In genomic region chr14:14309416-14309815, GRCm38 (mm10) we compare ENCODE assay signal across 21 mouse cellular contexts. TPM values are rescaled to one million over a fixed set of nuclear protein-coding genes. Genes with fewer than 3 reads are reported as not detected.
DNase-seq lines count a peak whose midpoint lies in the region; ATAC-seq and TF ChIP-seq lines count a peak whose summit lies in the region.
"Had no signal": no experiment of that assay in that cellular context is flagged by ENCODE, and none has a peak within 500 bp of the region (broad histone marks: within the 10 kb centered on the region; RNA-seq: fewer than 3 reads in every experiment).

No protein-coding gene starts in this region.

- no peaks in the 10 kb centered on the region for H3K27me3 ChIP-seq in heart, embryonic 16.5 days (ENCODE audit: control insufficient read depth, insufficient read depth, low read length)
- H3K27me3 ChIP-seq in midbrain, embryonic 12.5 days: no peaks in the 10 kb centered on the region
- no peaks in the 10 kb centered on the region for H3K27me3 ChIP-seq in midbrain, postnatal 0 days (ENCODE audit: insufficient read depth, low read length)
- H3K27me3 ChIP-seq in limb, embryonic 14.5 days (ENCODE audit: control insufficient read depth, insufficient read depth, low read length): no peaks in the 10 kb centered on the region
- H3K27me3 ChIP-seq: neural tube, embryonic 12.5 days had no signal

- DNase-seq in cerebellum, postnatal 36 days: peak; percentile 8 to 21
- no peak for DNase-seq in cerebellum, postnatal 4 days (ENCODE audit: low spot score in 2 of 2)
- no peak for DNase-seq in heart, postnatal 4 days
- DNase-seq in midbrain, postnatal 0 days (ENCODE audit: low spot score): no peak
- DNase-seq in limb, embryonic 14.5 days (ENCODE audit: low spot score): no peak
- DNase-seq in urinary bladder, adult 2 months (ENCODE audit: low spot score): no peak
- DNase-seq: adrenal gland, postnatal 25 days; heart, adult 11 months; liver; lung, adult 18-20 months; midbrain, embryonic 14.5 days had no signal

- no peaks in the 10 kb centered on the region for H3K4me1 ChIP-seq in heart, embryonic 16.5 days (ENCODE audit: control insufficient read depth, insufficient read depth, low read length)
- no peaks in the 10 kb centered on the region for H3K4me1 ChIP-seq in midbrain, embryonic 12.5 days
- no peaks in the 10 kb centered on the region for H3K4me1 ChIP-seq in midbrain, postnatal 0 days (ENCODE audit: insufficient read depth, low read length)
- no peaks in the 10 kb centered on the region for H3K4me1 ChIP-seq in limb, embryonic 14.5 days (ENCODE audit: control insufficient read depth, insufficient read depth, low read length)
- H3K4me1 ChIP-seq: neural tube, embryonic 12.5 days had no signal

- no peaks in the 10 kb centered on the region for H3K9me3 ChIP-seq in heart, embryonic 16.5 days (replicated peaks; ENCODE audit: control insufficient read depth, low read length)
- H3K9me3 ChIP-seq in midbrain, embryonic 12.5 days: no peaks in the 10 kb centered on the region
- H3K9me3 ChIP-seq in midbrain, postnatal 0 days (ENCODE audit: low read length): no peaks in the 10 kb centered on the region
- H3K9me3 ChIP-seq in limb, embryonic 14.5 days (ENCODE audit: control insufficient read depth, low read length): no peaks in the 10 kb centered on the region
- H3K9me3 ChIP-seq: G1E; neural tube, embryonic 12.5 days had no signal

- peak overlapping the region; percentile 36 for H3K4me2 ChIP-seq in heart, embryonic 16.5 days (ENCODE audit: low read depth, low read length)
- 0 out of 2 replicates have a peak overlapping the region, but pooled peaks have one; percentile 9 for H3K4me2 ChIP-seq in midbrain, embryonic 12.5 days (replicated peaks)
- no peak overlapping the region for H3K4me2 ChIP-seq in midbrain, postnatal 0 days (ENCODE audit: low read depth, low read length, poor library complexity, severe bottlenecking)
- H3K4me2 ChIP-seq in limb, embryonic 14.5 days (replicated peaks; ENCODE audit: low read depth, low read length, severe bottlenecking): 0 out of 2 replicates have a peak overlapping the region, but pooled peaks have one; percentile 15
- H3K4me2 ChIP-seq: hindbrain, embryonic 14.5 days had no signal

- H3K4me3 ChIP-seq in heart, embryonic 16.5 days (ENCODE audit: low read length): 0 out of 2 replicates have a peak overlapping the region, but pooled peaks have one; percentile 16
- no peak overlapping the region for H3K4me3 ChIP-seq in midbrain, embryonic 12.5 days
- H3K4me3 ChIP-seq in midbrain, postnatal 0 days (ENCODE audit: low read depth, low read length): no peak overlapping the region
- H3K4me3 ChIP-seq in limb, embryonic 14.5 days (replicated peaks; ENCODE audit: low read length): no peak overlapping the region; the same call in 1 of the 2 replicates
- H3K4me3 ChIP-seq: layer of hippocampus, adult 2 months; neural tube, embryonic 12.5 days had no signal

- TF ChIP-seq POLR2A in limb, embryonic 14.5 days (IDR thresholded peaks at IDR 0.05; ENCODE audit: borderline replicate concordance, extremely low read depth, insufficient read depth, insufficient read length): no peak

- no peak overlapping the region for H3K9ac ChIP-seq in heart, embryonic 16.5 days (ENCODE audit: low read length)
- H3K9ac ChIP-seq in midbrain, embryonic 12.5 days (replicated peaks): no peak overlapping the region
- no peak overlapping the region for H3K9ac ChIP-seq in midbrain, postnatal 0 days (replicated peaks; ENCODE audit: low read length, poor library complexity, severe bottlenecking)
- H3K9ac ChIP-seq in limb, embryonic 14.5 days (ENCODE audit: low read depth, low read length, severe bottlenecking): no peak overlapping the region
- H3K9ac ChIP-seq: hindbrain, embryonic 14.5 days; neural tube, embryonic 12.5 days had no signal

- no peak overlapping the region for H3K27ac ChIP-seq in heart, embryonic 16.5 days (ENCODE audit: low read length)
- no peak overlapping the region for H3K27ac ChIP-seq in midbrain, embryonic 12.5 days (replicated peaks)
- H3K27ac ChIP-seq in midbrain, postnatal 0 days (ENCODE audit: low read depth, low read length): no peak overlapping the region
- H3K27ac ChIP-seq in limb, embryonic 14.5 days (replicated peaks; ENCODE audit: low read depth, low read length): no peak overlapping the region
- H3K27ac ChIP-seq: hindbrain, embryonic 14.5 days; layer of hippocampus, adult 2 months; neural tube, embryonic 12.5 days had no signal

- no peak for TF ChIP-seq CTCF in midbrain, postnatal 0 days (IDR thresholded peaks at IDR 0.05)

- H3K36me3 ChIP-seq in heart, embryonic 16.5 days (ENCODE audit: control insufficient read depth, insufficient read depth): no peaks in the 10 kb centered on the region
- H3K36me3 ChIP-seq in midbrain, embryonic 12.5 days: no peaks in the 10 kb centered on the region
- no peaks in the 10 kb centered on the region for H3K36me3 ChIP-seq in midbrain, postnatal 0 days (ENCODE audit: insufficient read depth, low read length)
- no peaks in the 10 kb centered on the region for H3K36me3 ChIP-seq in limb, embryonic 14.5 days (ENCODE audit: control insufficient read depth, insufficient read depth, low read length)
- H3K36me3 ChIP-seq: G1E; neural tube, embryonic 12.5 days had no signal

- WGBS in heart, embryonic 16.5 days: 43% methylated on average over 14 of the region's 14 CpGs
- 67% methylated on average over 14 of the region's 14 CpGs for WGBS in midbrain, embryonic 12.5 days
- 61% methylated on average over 14 of the region's 14 CpGs for WGBS in midbrain, postnatal 0 days
- 53% methylated on average over 13 of the region's 14 CpGs for WGBS in limb, embryonic 14.5 days

- ATAC-seq in heart, embryonic 16.5 days (replicated peaks; ENCODE audit: extremely low read depth, insufficient read depth, low FRiP score): no peak
- ATAC-seq in midbrain, embryonic 12.5 days (ENCODE audit: low FRiP score, low read depth): no peak
- ATAC-seq in midbrain, postnatal 0 days (ENCODE audit: low FRiP score): no peak
- no peak for ATAC-seq in limb, embryonic 14.5 days (ENCODE audit: low FRiP score, low read depth)
- ATAC-seq: forebrain, embryonic 14.5 days had no signal

RNA-seq across cellular contexts. Expression of gene Olfr31, which starts 13.2 kb away (rescaled TPM):
- not detected in 2 replicates for polyA plus RNA-seq in heart, embryonic 16.5 days (2015; fragmentation: Nextera tagmentation; extraction: Ambion mirVana)
- under 1 TPM in 1 of 2 experiments, not detected in 1; 0.07 TPM for total RNA-seq in heart, postnatal 4 days (2021)
- polyA plus RNA-seq in midbrain, embryonic 12.5 days (2016; fragmentation: Nextera tagmentation; extraction: Ambion mirVana): not detected in 2 replicates
- total RNA-seq in midbrain, postnatal 0 days (2014; rRNA removed): not detected in 2 replicates
- 0.12 TPM in 1 of 2 replicates, not detected in the other for polyA plus RNA-seq in midbrain, postnatal 0 days (2015; fragmentation: Nextera tagmentation; extraction: Ambion mirVana)
- not detected in 2 replicates for polyA plus RNA-seq in limb, embryonic 14.5 days (2012; rRNA removed)
- not detected in 2 replicates for polyA plus RNA-seq in limb, embryonic 14.5 days (2014; fragmentation: Nextera tagmentation; extraction: Ambion mirVana)
- not detected in 2 replicates for polyA plus RNA-seq in urinary bladder, adult 2 months (2012; rRNA removed)
- total RNA-seq: adrenal gland, postnatal 25 days; layer of hippocampus, adult 2 months; left cerebral cortex, adult 18-20 months had no signal
- polyA plus RNA-seq: cortical plate, adult 2 months; forebrain, embryonic 14.5 days; G1E; hindbrain, embryonic 14.5 days; kidney, embryonic 14.5 days; neural tube, embryonic 12.5 days had no signal

RNA-seq across cellular contexts. Expression of gene Il3ra, which starts 36.7 kb away (rescaled TPM):
- 4.7 and 6.9 TPM in 2 replicates for polyA plus RNA-seq in heart, embryonic 16.5 days (2015; fragmentation: Nextera tagmentation; extraction: Ambion mirVana)
- total RNA-seq in heart, postnatal 4 days (2021): 1 to 10 TPM; 7.9 to 9.9 TPM
- polyA plus RNA-seq in midbrain, embryonic 12.5 days (2016; fragmentation: Nextera tagmentation; extraction: Ambion mirVana): 2.8 and 3.6 TPM in 2 replicates
- total RNA-seq in midbrain, postnatal 0 days (2014; rRNA removed): 5.9 and 11.3 TPM in 2 replicates
- polyA plus RNA-seq in midbrain, postnatal 0 days (2015; fragmentation: Nextera tagmentation; extraction: Ambion mirVana): 3.1 and 4.0 TPM in 2 replicates
- 35.5 and 53.2 TPM in 2 replicates for polyA plus RNA-seq in limb, embryonic 14.5 days (2012; rRNA removed)
- 4.4 and 6.0 TPM in 2 replicates for polyA plus RNA-seq in limb, embryonic 14.5 days (2014; fragmentation: Nextera tagmentation; extraction: Ambion mirVana)
- 22.9 and 23.1 TPM in 2 replicates for polyA plus RNA-seq in urinary bladder, adult 2 months (2012; rRNA removed)

Comparison
In these comparisons a context has a peak if more than half of its experiments do, and no peak if none do; other contexts are left out.
1. DNase-seq: peak in cerebellum, postnatal 36 days (2 of 2); none in cerebellum, postnatal 4 days (0 of 2), heart, postnatal 4 days (single experiment), midbrain, postnatal 0 days (single experiment), limb, embryonic 14.5 days (single experiment) and urinary bladder, adult 2 months (single experiment).